8 mouse cellular contexts compared by ENCODE assay signal in the genomic region with DNA sequence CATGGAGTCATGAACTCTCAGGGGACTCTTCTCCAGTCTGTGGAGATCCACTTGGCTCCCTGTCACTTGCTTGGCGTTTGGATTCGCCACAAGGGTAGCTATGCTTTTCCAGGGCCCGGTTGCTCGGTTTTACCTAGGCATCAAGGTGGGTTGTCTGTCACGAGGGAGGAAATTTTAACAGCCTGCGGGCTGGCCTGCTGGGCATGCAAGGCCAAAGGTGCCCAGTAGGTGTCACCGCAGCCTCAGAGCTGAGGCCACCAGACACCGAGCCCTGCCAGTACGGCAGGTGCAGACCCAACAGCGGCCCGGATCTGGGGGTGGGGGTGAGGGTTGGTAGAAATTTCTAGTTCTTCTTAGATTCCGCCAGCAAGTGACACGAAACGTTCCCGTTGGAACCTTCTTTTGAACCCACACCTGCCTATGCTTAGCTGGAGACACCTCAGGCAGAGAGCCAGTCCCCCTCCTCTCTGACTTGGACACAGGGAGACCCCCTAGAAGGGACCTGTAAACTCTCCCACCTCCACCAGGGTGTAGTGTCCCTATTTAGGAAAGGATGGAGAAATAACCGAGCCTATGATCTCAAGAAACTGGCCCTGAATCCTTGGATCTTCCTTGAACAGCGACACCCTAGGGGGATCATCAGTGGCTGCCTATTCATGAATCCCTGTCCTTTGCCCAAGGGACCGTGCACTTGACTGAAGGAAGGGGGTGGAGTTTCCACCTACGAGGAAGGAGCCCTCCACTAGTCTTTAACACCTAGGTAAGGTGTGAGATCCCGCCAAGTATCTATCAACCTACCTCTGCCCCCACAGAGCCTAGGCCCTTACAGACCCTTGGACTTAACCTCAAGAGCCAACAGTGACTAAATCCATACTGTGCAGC. TPM values are rescaled to one million over a fixed set of nuclear protein-coding genes. Genes with fewer than 3 reads are reported as not detected.
DNase-seq lines count a peak whose midpoint lies in the region; ATAC-seq and TF ChIP-seq lines count a peak whose summit lies in the region.

No protein-coding gene starts in this region.

- peak overlapping the region; percentile 84 for H3K9ac ChIP-seq in intestine, postnatal 0 days (ENCODE audit: low read depth, low read length)
- H3K9ac ChIP-seq in limb, embryonic 13.5 days, result peak overlapping the region; percentile 61; the same call in 1 of the 2 replicates
- H3K9ac ChIP-seq in midbrain, embryonic 13.5 days (replicated peaks), result no peak overlapping the region
- H3K9ac ChIP-seq in stomach, postnatal 0 days (ENCODE audit: low read length), result peak overlapping the region; percentile 69

- peak overlapping the region; percentile 95 for H3K27ac ChIP-seq in intestine, postnatal 0 days (ENCODE audit: low read depth, low read length)
- no peak overlapping the region for H3K27ac ChIP-seq in limb, embryonic 13.5 days
- no peak overlapping the region for H3K27ac ChIP-seq in midbrain, embryonic 13.5 days
- no peak overlapping the region for H3K27ac ChIP-seq in stomach, postnatal 0 days (replicated peaks)

- TF ChIP-seq EP300 in stomach, postnatal 0 days (optimal IDR thresholded peaks at IDR 0.05), result no peak

- no peaks in the 10 kb centered on the region for H3K9me3 ChIP-seq in intestine, postnatal 0 days (ENCODE audit: control insufficient read depth)
- no peaks in the 10 kb centered on the region for H3K9me3 ChIP-seq in limb, embryonic 13.5 days
- H3K9me3 ChIP-seq in midbrain, embryonic 13.5 days, result no peaks in the 10 kb centered on the region
- H3K9me3 ChIP-seq in stomach, postnatal 0 days (ENCODE audit: control insufficient read depth, low read length), result no peaks in the 10 kb centered on the region

- ATAC-seq in common myeloid progenitor, adult 5-6 weeks (replicated peaks; ENCODE audit: low read depth, poor library complexity, severe bottlenecking), result peak; percentile 70
- peak; percentile 66 for ATAC-seq in granulocyte monocyte progenitor cell, adult 5-6 weeks (replicated peaks; ENCODE audit: poor library complexity, severe bottlenecking)
- peak; percentile 68 for ATAC-seq in intestine, postnatal 0 days
- no peak for ATAC-seq in limb, embryonic 13.5 days (ENCODE audit: low FRiP score, low read depth)
- ATAC-seq in midbrain, embryonic 13.5 days, result peak; percentile 76
- peak; percentile 62 for ATAC-seq in stomach, postnatal 0 days (ENCODE audit: low FRiP score, low TSS enrichment)

- peaks cover 20% of the 10 kb centered on the region; the same call in 1 of the 2 replicates for H3K36me3 ChIP-seq in intestine, postnatal 0 days (ENCODE audit: control insufficient read depth, insufficient read depth)
- no peaks in the 10 kb centered on the region for H3K36me3 ChIP-seq in limb, embryonic 13.5 days
- H3K36me3 ChIP-seq in midbrain, embryonic 13.5 days, result no peaks in the 10 kb centered on the region
- H3K36me3 ChIP-seq in stomach, postnatal 0 days (ENCODE audit: control insufficient read depth, insufficient read depth, low read length), result no peaks in the 10 kb centered on the region

- H3K27me3 ChIP-seq in intestine, postnatal 0 days (replicated peaks; ENCODE audit: control insufficient read depth, insufficient read depth, low read length), result peaks cover 38% of the 10 kb centered on the region
- peaks cover 100% of the 10 kb centered on the region for H3K27me3 ChIP-seq in limb, embryonic 13.5 days
- H3K27me3 ChIP-seq in midbrain, embryonic 13.5 days, result peaks cover 98% of the 10 kb centered on the region
- peaks cover 13% of the 10 kb centered on the region for H3K27me3 ChIP-seq in stomach, postnatal 0 days (ENCODE audit: control insufficient read depth, insufficient read depth, low read length)

- peaks cover 3% of the 10 kb centered on the region; the same call in 1 of the 2 replicates for H3K4me1 ChIP-seq in intestine, postnatal 0 days (replicated peaks; ENCODE audit: control insufficient read depth, insufficient read depth, low read length)
- H3K4me1 ChIP-seq in limb, embryonic 13.5 days, result peaks cover 28% of the 10 kb centered on the region
- H3K4me1 ChIP-seq in midbrain, embryonic 13.5 days (replicated peaks), result peaks cover 42% of the 10 kb centered on the region
- H3K4me1 ChIP-seq in stomach, postnatal 0 days (replicated peaks; ENCODE audit: control insufficient read depth, insufficient read depth), result no peaks in the 10 kb centered on the region; the same call in 1 of the 2 replicates

- 1% methylated on average over 20 of the region's 20 CpGs for WGBS in intestine, postnatal 0 days
- WGBS in limb, embryonic 13.5 days, result 2% methylated on average over 20 of the region's 20 CpGs
- 2% methylated on average over 20 of the region's 20 CpGs for WGBS in midbrain, embryonic 13.5 days
- WGBS in stomach, postnatal 0 days, result 4% methylated on average over 20 of the region's 20 CpGs

- peak; percentile 32 to 64 for DNase-seq in spleen, postnatal 10 days (ENCODE audit: low spot score in 2 of 2)
- DNase-seq in spleen, adult 12 weeks (ENCODE audit: low spot score), result no peak
- DNase-seq in stomach, postnatal 0 days (ENCODE audit: low spot score), result peak; percentile 86

- peak overlapping the region; percentile 70 for H3K4me3 ChIP-seq in intestine, postnatal 0 days (ENCODE audit: low read depth, low read length)
- peak overlapping the region; percentile 47 for H3K4me3 ChIP-seq in limb, embryonic 13.5 days
- peak overlapping the region; percentile 30 for H3K4me3 ChIP-seq in midbrain, embryonic 13.5 days (replicated peaks)
- peak overlapping the region; percentile 47 for H3K4me3 ChIP-seq in stomach, postnatal 0 days (ENCODE audit: low read depth, low read length)

- TF ChIP-seq CTCF in intestine, postnatal 0 days (IDR thresholded peaks at IDR 0.05; ENCODE audit: low read depth), result peak; percentile 91
- TF ChIP-seq CTCF in stomach, postnatal 0 days (IDR thresholded peaks at IDR 0.05; ENCODE audit: low read depth), result peak; percentile 86

- peak overlapping the region; percentile 78 for H3K4me2 ChIP-seq in intestine, postnatal 0 days (replicated peaks; ENCODE audit: low read depth)
- H3K4me2 ChIP-seq in limb, embryonic 13.5 days (replicated peaks), result peak overlapping the region; percentile 76
- H3K4me2 ChIP-seq in midbrain, embryonic 13.5 days (replicated peaks), result peak overlapping the region; percentile 49
- H3K4me2 ChIP-seq in stomach, postnatal 0 days (replicated peaks; ENCODE audit: low read depth), result peak overlapping the region; percentile 61

RNA-seq across cellular contexts. Expression of a gene that starts 2.4 kb away (rescaled TPM):
- not detected in 2 replicates for total RNA-seq in common myeloid progenitor, adult 5-6 weeks (2017)
- not detected in 2 replicates for total RNA-seq in granulocyte monocyte progenitor cell, adult 5-6 weeks (2014; fragmentation: Nextera tagmentation)
- total RNA-seq in granulocyte monocyte progenitor cell, adult 5-6 weeks (2017), result not detected in 2 replicates
- 24.9 and 25.3 TPM in 2 replicates for polyA plus RNA-seq in intestine, postnatal 0 days (2015; fragmentation: Nextera tagmentation; extraction: Ambion mirVana)
- 8.4 and 8.6 TPM in 2 replicates for polyA plus RNA-seq in limb, embryonic 13.5 days (2015; fragmentation: Nextera tagmentation; extraction: Ambion mirVana)
- polyA plus RNA-seq in midbrain, embryonic 13.5 days (2015; fragmentation: Nextera tagmentation; extraction: Ambion mirVana), result 0.13 and 0.26 TPM in 2 replicates
- 25.1 and 25.8 TPM in 2 replicates for polyA plus RNA-seq in stomach, postnatal 0 days (2015; fragmentation: Nextera tagmentation; extraction: Ambion mirVana)

RNA-seq across cellular contexts. Expression of a gene that starts 13.6 kb away (rescaled TPM):
- total RNA-seq in common myeloid progenitor, adult 5-6 weeks (2017), result not detected in 2 replicates
- total RNA-seq in granulocyte monocyte progenitor cell, adult 5-6 weeks (2014; fragmentation: Nextera tagmentation), result not detected in 2 replicates
- not detected in 2 replicates for total RNA-seq in granulocyte monocyte progenitor cell, adult 5-6 weeks (2017)
- 0.03 and 0.04 TPM in 2 replicates for polyA plus RNA-seq in intestine, postnatal 0 days (2015; fragmentation: Nextera tagmentation; extraction: Ambion mirVana)
- polyA plus RNA-seq in limb, embryonic 13.5 days (2015; fragmentation: Nextera tagmentation; extraction: Ambion mirVana), result not detected in 2 replicates
- 0.24 and 0.42 TPM in 2 replicates for polyA plus RNA-seq in midbrain, embryonic 13.5 days (2015; fragmentation: Nextera tagmentation; extraction: Ambion mirVana)
- polyA plus RNA-seq in stomach, postnatal 0 days (2015; fragmentation: Nextera tagmentation; extraction: Ambion mirVana), result 0.04 TPM in 1 of 2 replicates, not detected in the other

RNA-seq across cellular contexts. Expression of a gene that starts 56.1 kb away (rescaled TPM):
- total RNA-seq in common myeloid progenitor, adult 5-6 weeks (2017), result not detected in 2 replicates
- not detected in 2 replicates for total RNA-seq in granulocyte monocyte progenitor cell, adult 5-6 weeks (2014; fragmentation: Nextera tagmentation)
- not detected in 2 replicates for total RNA-seq in granulocyte monocyte progenitor cell, adult 5-6 weeks (2017)
- polyA plus RNA-seq in intestine, postnatal 0 days (2015; fragmentation: Nextera tagmentation; extraction: Ambion mirVana), result 0.71 and 1.2 TPM in 2 replicates
- polyA plus RNA-seq in limb, embryonic 13.5 days (2015; fragmentation: Nextera tagmentation; extraction: Ambion mirVana), result not detected in 2 replicates
- polyA plus RNA-seq in midbrain, embryonic 13.5 days (2015; fragmentation: Nextera tagmentation; extraction: Ambion mirVana), result 0.64 and 1.9 TPM in 2 replicates
- 0.50 and 0.93 TPM in 2 replicates for polyA plus RNA-seq in stomach, postnatal 0 days (2015; fragmentation: Nextera tagmentation; extraction: Ambion mirVana)
